Mouse (Mus musculus) forelimb bud, embryonic 11.5 days (tissue): ENCODE measurements at regions not wholly inside any gene's neighbourhood (a gene's known extent, or its start where the extent isn't known, plus 50 kb on each side); places are given as distances from the start of the nearest gene placed in this dataset.

Source experiments
- DNase-seq: peaks from one replicate; pipeline ENCODE4 v3.0.0-alpha.2; 2012; ENCODE audit warnings: low read depth, low spot score

DNA sequence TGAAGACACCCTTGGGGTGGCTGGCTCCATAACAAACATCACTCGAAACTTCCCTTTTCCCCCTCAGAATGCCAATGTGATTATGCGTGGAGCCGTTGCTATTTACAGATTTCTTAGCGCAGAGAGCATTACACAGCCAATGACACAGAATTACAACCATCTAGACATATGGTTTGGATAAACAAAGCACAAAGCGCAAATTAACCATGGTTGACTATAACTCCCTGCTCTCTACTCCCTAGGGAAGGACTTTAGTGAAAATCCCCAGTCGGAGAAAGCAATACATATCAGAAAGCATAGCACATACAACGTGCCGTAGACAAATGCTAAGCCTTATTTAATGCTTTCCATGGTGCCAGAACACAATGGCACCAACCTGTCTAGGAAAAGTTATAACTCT is 131.8 kb downstream of the Tshz3 start:
- no peak for DNase-seq

DNA sequence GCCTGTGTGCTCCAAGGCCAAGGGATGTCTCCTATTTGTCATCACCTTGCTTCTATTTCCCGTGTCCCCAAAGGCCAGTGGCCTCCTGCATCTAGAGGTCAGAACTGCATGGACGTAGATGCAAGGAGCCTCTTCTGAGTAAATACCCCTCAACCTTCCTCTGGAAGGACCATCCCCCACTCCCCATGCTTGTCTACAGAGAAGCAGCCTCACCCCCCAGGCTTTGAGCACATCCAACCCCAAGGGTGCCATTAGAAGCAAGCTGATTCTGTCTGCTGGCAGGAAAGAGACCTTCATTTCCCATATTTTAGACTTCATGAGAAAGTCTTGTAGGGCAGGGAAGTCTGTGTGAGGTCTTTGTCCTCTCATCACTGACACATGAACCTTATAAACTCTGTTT is 132.2 kb downstream of the Tshz3 start:
- no peak for DNase-seq

DNA sequence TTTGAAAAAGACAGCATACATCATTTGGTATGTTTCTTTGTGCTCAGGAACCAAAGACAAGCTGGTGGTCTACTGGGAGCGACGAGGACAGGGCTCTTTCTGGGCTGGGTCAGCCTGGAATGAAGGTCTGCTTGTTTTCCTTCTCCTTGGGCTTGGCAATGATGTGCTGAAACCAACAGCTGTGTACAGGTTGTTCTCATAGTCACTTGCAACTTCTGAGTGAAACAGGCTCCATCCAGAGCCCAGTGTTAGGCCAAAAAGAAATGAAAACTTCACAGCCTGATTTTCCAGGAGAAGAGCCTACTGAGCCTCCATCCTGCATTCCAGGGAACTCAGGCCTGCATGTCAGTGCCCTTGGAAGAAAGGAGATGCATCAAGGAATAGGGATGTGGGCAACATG is 150.4 kb downstream of the Tshz3 start:
- DNase-seq, result no peak

DNA sequence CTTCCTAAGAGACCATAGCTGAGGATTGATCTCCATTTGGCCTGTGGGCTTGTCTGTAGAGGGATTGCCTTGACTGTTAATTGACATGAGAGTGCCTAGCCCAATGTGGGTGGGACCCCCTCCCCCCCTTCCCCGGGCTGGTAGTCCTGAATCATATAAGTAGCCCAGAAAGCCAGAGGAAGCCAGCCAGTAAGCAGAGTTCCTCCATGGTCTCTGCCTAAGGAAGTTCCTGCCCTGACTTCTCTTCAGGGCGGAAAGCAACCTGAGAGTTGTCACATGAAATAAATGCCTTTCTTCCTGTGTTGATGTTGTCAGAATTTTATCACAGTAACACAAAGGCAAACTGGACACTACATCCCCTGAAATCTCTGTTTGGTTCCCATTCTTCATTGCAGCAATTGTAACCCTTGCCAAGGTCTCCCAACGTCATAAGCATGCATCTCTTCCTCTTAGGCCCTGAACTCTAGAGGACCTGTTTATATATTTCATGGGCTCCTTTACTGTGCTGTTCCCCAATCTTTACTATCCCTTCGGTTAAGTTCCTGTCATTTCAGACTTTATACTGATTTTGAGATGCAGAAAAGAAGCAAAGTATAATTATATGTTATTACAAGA is 153.5 kb downstream of the Tshz3 start:
- DNase-seq, result no peak

DNA sequence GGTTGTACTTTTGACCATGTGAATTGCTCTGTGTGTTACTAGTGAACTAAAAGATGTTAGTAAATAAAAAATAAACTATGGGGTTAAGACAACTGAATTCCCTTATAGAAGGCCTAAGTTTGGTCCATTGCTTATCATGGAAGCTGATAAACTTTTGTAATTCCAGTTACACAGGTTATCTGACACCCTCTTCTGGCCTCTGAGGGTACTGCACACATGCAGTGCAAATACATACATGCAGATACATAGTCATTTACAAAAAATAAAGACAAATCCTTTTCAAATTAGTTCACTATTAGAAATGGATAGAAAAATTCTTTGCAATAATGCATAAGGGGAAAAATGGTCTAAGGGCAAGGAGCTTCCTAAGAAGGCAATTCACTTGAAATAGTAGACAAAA is 156.4 kb downstream of the Tshz3 start:
- DNase-seq, result no peak

DNA sequence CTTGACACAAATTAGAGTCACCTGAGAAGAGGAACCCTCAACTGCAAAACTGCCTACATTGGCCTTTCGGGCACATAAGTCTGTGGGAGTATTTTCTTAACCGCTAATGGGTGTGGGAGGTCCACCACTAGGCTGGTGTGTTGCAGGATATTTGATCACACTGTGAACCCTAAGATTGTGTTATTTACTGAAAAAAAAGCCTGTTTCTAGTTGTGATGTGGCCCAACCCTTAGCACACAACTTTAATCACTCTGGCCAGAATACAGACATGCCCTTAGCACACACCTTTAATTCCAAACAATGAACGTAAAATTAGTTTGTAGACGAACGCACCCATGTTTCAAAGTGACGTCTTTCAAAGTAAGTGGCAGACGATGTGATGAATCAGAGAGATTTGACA is 161.5 kb downstream of the Tshz3 start:
- no peak for DNase-seq

DNA sequence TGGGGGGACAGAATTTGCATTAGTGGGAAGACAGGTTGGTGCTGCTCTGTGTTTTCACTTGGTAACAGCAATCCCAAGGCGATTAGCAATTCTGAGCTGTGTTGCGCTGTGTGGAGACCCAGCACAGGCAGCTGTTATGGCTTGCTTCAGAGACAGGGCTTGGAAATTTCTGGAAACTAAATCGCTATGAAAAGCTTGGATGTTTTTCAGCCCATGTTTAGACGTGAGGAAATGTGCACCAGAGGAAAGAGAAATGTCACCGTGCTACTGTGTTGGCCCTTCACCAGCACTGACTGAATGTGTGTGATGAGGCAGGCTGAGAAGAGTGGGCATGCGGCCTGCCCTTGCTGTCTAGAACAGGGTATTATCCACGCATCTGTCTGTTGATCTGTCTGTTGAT is 164.6 kb downstream of the Tshz3 start:
- DNase-seq, result no peak

DNA sequence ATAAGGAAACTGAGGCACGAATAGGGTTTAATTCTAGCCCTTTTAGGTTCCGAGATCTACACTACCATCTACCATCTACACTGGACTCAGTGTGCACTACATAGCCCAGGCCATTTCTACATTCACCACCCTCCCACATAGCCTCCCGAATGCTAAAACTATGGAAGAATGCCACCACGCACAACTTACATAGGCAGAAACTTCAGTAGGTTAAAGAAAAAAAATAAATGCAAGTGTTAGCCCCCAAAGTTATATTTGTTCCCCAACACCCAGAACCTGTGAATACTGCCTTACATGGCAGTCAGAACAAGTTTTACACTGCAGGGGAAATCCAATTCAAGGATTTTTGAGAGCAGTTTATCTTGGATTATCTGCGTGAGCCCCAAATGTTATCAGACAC is 165.8 kb downstream of the Tshz3 start:
- DNase-seq, result no peak

DNA sequence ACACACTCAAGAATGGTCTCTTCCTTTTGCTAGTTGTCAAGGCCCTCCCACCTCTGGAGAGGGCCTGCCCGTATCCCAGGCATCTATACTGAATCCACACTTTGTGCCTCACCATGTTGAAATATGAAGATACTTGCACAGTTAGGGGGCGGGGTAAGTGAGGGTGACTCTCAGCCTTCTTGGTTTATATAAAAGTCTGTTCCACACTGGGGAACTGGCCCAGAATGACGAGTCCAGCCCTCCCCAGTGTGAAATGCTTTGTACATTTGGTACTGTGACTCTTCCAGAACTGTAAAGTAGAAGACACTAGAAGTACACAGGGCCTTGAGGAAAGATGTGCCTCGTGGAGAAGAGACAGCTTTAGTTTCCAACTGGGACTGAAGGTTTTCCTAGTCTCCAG is 166.8 kb downstream of the Tshz3 start:
- DNase-seq, result no peak

DNA sequence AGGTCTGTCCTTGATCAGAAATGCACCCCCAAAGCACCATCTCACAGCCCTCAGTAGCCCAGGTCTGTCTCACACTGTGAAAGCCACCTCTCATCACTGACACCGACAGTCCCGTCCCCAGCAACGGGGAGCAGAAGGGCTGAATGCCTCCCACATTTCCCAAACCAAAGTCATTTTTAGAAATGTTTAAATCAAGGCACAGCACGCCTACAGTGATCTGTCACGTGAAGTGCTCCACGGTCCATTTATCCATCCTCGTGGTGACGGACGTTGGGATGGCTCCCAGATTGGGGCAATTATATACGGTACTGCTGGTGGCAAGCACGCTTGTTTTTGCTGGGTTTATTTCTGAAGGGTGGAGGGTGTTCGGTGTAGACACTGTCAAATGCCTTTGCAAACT is 168.7 kb downstream of the Tshz3 start:
- DNase-seq, result no peak

DNA sequence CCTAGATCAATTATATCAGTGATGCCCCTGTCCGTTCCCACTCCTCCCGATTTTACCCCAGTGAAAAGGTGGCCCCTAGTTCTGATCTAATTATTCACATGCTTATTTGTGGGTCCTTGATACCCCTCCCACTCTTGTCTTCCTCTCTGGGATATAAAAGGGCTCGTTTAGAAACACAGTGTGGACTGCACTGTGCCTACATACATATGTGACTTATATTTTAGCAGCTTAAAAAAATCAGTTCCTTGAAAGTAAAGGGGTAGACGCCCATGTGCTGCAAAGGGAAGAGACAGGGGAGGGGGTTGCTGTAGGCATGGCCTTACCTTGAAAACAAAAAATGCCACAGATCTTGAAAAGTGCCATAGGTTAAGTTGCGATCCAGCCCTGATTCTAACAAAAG is 176.1 kb downstream of the Tshz3 start:
- DNase-seq, result no peak

DNA sequence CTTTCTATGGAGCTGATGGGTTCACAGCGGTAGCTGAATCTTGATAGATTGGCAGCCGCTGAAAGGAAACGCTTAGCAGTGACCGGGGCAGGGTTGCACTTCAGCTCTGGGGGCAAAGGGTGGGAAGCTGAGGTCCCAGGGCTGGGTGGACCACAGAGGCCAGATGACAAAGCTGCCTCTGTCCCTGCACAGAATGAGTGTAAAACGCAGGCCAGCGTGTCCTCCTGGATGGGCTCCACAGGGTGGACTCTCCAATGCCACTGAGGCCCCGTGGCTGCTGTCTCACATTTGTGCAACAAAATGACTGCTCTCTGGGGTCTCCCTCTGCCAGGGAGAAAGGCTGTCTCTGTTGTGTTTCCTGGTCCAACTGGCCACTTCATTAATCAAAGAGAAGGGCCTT is 179.8 kb downstream of the Tshz3 start:
- peak; percentile 26 for DNase-seq

DNA sequence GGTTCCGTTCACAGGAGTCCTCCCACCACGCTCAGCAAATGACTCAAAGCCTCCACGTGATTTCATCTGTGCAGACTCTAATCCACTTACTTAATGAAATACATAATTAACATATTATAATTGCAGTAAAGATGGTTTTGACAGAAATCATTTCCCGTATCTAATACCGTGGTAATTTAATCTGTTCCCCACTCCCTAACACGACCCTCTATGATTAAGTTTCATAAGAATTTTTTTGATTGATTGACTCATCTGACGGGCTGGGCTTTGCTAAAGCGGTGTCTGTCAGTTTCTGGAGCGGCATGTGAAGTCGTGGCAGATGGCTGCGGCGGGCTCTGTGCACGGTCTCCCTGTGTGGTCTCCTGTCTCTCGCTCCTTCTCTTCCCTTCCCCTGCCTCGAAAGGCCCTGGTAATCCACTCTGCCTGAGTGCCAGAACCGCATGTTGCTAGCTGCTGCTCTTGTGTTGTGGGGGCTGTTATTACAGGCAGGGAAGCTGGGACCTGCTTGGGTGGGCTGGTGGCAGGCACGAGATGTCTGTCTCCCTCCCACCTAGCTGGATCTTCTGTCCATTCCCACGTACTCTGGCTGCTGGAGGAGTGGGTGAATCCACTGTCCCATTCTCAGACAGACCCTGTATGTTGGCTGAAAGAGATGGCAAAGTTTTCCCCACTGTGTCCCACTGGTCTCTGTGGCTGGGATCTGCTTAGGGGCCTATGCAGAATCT is 195.0 kb downstream of the Tshz3 start:
- no peak for DNase-seq

DNA sequence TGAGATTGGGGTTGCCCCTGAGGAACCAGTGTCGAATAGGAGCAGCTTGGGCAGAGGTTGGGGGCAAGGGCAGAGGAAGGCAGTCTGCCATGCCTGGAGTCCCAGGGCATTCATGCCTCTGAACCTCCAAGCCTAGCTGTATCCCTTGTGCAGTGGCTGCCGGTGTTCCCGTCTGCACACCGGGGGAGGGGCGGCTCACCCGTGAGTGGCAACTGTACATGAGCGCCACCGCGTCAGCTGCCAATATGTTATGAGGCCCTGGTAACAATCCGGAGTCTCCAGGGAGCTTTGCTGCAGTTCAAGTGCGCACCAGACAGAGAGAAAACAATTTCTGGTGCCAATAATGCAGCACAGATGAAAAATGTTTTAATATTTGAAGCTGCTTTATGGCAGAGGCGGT is 198.4 kb downstream of the Tshz3 start:
- no peak for DNase-seq

DNA sequence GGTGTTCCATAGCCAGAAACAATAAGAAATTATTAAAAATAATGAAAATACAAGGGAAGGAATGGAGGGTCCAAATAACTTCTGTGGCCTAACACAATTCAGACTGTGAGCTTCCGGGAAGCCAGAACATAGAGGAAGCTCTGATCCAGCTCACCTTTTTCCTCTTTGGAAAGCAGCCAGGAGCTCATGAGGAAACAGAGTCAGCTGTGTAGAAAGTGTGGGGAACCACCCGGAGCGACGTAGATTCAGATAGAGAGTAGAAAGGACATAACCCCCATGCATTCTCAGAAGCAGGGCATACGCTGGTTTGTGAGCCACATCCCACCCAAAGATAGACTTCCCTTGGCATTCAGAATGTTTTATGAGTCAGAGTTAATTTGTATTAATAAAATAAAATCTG is 203.6 kb downstream of the Tshz3 start:
- DNase-seq, result no peak

DNA sequence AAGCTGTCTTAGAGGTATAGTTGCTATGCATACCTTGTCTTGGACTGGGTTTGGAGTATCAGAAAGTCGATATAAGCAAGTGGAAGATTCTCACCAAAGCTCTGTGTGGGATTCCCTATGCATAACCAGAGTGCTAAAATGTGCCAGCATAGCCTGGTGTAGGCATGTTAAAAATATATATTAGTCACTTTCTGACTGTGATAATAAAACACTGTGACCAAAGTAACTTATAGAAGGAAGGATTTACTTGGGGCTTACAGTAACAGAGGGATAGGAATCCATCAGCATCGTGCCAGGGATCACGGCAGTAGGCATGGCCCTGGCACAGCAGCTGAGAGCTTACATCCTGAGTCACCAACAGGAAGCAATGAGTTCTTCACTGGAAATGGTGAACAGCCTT is 215.4 kb downstream of the Tshz3 start:
- no peak for DNase-seq

DNA sequence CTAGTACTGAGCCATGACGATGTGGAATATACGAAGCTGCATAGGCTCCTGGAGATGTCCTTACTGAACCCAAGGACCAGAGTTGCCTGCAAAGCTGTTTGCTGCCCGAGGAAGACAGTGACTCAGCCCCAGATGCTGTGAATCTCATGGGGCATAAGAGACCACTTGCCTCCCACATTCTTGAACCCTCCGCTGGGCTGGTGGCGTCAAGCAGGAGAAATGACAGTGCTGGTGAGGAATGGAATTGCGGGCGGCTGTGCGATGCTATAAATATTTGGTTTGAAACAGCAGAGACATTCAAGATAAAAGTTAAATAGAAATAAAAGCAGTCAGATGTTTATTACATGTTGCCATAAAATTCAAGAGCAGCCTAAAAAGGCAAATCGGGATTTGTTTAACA is 216.3 kb downstream of the Tshz3 start:
- no peak for DNase-seq

DNA sequence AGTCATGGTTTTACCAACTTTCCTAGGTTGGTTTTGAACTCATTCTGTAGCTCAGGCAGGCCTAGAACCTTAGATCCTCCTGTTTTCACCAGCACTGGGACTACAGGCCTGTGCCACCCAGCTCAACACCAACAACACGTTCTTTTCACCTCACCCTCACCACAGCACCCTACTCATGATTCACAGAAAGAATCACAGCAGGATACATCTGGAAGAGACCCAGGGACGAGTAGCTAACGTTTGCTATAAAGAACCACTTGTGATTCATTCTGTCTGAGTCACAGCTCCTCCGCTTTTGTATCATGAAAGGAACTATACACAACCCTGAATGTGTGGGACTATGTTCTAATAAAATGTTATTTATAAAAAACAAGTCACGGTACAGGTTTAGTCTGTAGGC is 217.3 kb downstream of the Tshz3 start:
- DNase-seq, result no peak

DNA sequence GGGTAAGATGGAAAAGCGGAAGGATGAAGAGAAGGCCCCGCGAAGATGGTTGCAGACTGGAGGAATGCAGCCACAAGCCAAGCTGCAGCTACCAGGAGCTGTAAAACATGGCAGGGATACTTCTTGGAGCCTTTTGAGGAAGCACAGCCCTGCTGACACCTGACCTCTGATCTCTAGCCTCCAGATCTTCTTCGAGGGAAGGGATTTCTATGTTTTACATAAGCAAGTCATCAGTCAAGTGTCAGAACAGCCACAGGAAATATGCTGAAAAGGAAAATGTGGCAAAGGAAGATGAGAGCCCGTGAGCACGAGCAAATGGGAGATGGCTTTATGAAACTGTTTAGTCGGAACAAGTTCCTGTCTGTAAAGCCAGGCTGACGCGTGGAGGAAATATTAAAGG is 219.1 kb downstream of the Tshz3 start:
- DNase-seq, result no peak

DNA sequence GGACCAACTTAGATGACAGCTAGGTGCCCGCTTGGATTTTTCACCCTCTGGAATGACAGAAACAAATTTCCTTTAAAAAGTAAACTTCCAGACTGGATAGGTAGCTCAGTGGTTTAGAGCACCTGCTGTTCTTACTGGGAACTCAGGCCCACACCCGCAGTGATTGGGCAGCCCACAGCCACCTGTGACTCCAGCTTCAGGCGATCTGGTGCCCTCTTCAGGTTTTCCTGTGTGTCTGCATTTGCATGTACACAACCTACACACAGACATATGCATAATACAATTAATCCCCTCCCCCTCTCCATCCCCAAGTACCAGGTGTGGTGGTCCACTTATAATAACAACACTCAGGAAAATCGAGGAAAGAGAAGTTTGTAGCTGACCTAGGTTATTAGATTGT is 221.5 kb downstream of the Tshz3 start:
- DNase-seq, result no peak

DNA sequence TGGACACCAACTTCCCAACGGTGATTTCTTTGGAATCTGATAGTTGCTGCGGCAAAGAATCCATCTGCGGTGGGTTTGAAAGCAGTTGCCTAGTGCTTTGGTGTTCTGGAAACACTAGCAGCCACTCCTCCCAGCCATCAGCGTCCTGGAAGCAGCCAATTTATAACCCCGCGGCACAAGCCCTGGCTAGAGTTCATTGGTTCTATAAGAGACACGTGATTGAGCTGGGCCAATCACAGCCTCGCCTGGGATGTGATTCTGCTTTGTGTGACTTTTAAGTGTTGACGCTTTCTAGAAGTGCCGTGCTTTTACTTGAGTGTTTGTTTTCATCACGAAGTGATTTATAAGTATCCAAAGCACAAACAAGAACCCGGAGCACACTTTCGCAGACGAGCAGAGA is 223.1 kb downstream of the Tshz3 start:
- peak; percentile 40 for DNase-seq

DNA sequence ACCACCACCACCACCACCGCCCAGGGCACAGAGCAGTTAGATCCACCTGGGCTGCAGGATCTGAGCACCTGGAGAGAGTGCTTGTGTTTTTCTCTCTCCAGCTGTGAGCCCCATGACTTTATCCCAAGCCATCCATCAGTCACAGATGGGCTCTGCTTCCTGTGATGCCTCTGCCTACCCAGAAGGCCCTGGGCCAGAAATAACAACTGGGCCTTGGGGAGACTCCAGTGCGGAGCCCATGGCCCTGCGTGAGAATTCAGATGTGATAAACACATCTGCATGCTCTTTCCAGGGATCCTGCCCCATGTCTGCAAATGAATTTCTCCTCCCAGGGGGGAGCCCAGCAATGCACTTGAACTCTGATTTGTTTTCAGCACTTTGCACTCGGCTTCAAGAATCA is 235.6 kb downstream of the Tshz3 start:
- DNase-seq, result no peak

DNA sequence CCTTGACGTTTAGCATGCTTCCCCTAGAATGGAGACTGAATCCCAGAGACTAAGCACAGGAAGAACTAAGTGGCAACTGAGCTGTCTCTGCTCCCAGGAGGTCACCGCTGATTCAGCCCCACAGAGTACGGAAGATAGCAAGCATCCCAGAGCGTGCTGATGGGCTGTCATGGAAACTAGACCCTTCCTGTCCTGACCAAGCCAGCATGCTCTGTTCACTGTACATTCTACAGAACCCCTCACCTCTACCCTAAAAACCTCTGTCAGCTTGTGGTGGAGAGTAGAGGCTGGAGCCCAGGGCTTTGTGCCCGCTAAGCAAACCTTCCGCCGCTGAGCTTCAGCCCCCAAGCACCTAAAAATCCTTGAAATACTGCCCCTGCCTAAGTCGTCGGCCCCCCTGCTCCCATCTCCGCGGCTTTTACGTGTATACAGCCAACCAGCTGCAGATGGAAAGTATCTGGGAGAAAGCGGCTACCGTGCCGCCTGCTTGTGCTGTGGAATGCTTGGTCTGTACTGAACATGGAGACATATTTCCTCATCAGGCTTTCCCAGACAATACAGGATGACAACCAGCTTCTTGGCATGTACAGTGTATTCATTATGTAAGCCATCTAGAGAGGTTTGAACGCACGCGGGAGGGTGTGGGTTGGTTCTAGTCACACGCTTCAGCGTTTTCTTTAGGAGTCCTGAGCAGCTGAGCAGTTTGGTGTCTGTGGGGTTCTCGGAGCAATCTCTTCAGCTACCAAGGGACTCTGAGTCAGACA is 237.1 kb downstream of the Tshz3 start:
- no peak for DNase-seq
